Mouse (Mus musculus) testis, adult 2 months (tissue): ENCODE data around the gene Ndufs7.

Source experiments
- CTCF ChIP-seq: fragments of 200-500 bp; IDR thresholded peaks from 2 replicates; pipeline ENCODE4 v1.5.1; 2012; ENCODE audit warnings: low read depth, mild to moderate bottlenecking, inconsistent platforms, low read length, moderate library complexity; ENCODE audit not compliant: control insufficient read depth, insufficient read depth, insufficient replicate concordance
- POLR2A ChIP-seq: fragments of 200-500 bp; IDR thresholded peaks from 2 replicates; pipeline ENCODE4 v1.6.1; 2012; ENCODE audit warnings: low read depth, mild to moderate bottlenecking, inconsistent platforms, low read length, moderate library complexity; ENCODE audit not compliant: control insufficient read depth

DNA sequence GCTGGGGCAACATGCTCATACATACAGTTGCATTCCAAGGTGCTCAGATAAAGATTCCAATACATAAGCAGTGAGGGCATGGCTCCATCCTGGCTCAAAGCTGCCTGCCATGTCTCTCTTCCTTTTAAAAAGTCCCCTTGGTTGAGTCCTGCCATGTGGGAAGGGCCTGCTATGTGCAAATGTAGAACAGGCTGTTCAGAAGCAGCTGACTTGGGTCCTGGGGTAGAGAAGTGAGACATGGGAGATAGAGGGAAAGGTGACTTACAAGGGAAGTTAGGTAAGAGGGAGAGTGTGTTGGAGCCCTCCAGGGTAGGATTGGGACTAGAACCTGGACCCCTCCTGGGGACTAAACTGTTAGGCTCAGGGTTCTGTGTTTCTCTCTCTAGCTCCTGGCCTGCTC lies 3.1 kb downstream of the Ndufs7 start:
- TF ChIP-seq CTCF (no peak), POLR2A (no peak)
